Mouse (Mus musculus): ENCODE results near the gene Mri1.

Mri1 gene

GRCm38 (mm10) chr8:84202938-84203917 is 53.9 kb downstream of the Mri1 start:
- peak; percentile 92 for DNase-seq (ENCODE audit: low read depth, low spot score)

- DNase-seq (ENCODE audit: low read depth, low spot score): peak; percentile 76
Observed at GRCm38 (mm10) chr8:84202466-84202865, 54.7 kb downstream of the Mri1 start.

- DNase-seq (ENCODE audit: low read depth, low spot score): peak; percentile 84
Observed at GRCm38 (mm10) chr8:84201545-84202245, 55.4 kb downstream of the Mri1 start.

GRCm38 (mm10) chr8:84200652-84201544 is 56.2 kb downstream of the Mri1 start:
- peak; percentile 80 for DNase-seq (ENCODE audit: low read depth, low spot score)

DNA sequence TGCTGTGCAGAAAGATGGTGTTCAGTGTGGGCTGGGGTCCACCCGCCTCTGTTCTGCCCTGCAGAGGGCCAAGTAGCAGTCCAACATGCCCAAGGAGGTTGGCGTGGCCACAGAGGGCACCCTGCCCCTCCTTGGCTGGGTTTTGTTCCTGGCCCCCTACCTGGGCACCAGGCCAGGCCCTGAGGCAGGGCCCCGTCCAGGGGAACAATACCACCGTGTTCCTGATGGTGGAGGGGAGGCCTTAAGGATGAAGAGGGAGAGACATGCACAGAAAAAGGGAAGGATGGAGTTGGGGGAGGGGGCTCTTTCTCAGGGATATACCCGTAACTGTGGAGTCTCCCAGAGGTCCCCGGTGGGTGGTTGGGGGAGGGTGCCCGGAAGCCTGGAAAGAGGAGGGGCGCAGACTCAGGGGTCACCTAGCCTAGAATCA is 57.0 kb downstream of the Mri1 start:
- DNase-seq (ENCODE audit: low read depth, low spot score): no peak
